In the genomic region with DNA sequence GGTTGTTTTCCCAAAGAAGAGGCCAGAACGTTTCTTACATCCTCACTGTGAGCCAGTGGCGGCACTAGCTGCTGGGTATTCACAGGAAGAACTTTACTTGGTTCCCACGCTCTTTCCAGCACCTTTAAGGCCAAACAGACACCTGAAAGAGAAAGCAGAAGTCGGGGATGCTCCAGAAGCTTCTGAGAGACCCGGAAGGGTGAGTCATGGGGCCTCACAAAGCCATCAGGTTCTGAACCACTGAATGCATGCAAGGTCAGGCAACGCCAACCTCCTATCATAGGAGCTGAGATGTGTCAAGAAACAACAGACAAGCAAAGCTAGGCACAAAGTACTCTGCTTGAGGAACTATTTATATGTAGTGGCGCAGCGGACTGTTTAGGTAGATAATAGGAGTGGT, we compare ENCODE assay signal across 1 mouse cellular context.
TF ChIP-seq lines count a peak whose summit lies in the region.

No protein-coding gene starts in this region.

TF ChIP-seq in MEL, 35 proteins besides CTCF, POLR2A, EP300 and RAD21 (continued from another document):
- TF ChIP-seq ZC3H11A (IDR thresholded peaks at IDR 0.05; ENCODE audit: low read depth, low read length) (no peak), ZNF384 (IDR thresholded peaks at IDR 0.05; ENCODE audit: low read depth, low read length) (no peak)
